Mouse (Mus musculus) embryonic facial prominence, embryonic 10.5 days (tissue): ENCODE data around the gene Chek2. TPM values are rescaled to one million over a fixed set of nuclear protein-coding genes. Genes with fewer than 3 reads are reported as not detected.
"Not testable (repeated sequence)": the region's sequence is repeated elsewhere in the genome, so short reads cannot be mapped to it uniquely, and the experiment has no call there.

Experiments
- DNase-seq: peaks from one replicate; pipeline ENCODE4 v3.0.0-alpha.2; 2017; ENCODE audit warnings: low spot score
- H3K27ac ChIP-seq: fragments of 300-500 bp; sonication (generic); replicated peaks from 2 replicates; pipeline ENCODE4 v1.5.1; 2016; ENCODE audit warnings: mild to moderate bottlenecking
- H3K27me3 ChIP-seq: fragments of 300-500 bp; sonication (generic); replicated peaks from 2 replicates; pipeline ENCODE4 v1.6.1; 2016; ENCODE audit warnings: low read depth, mild to moderate bottlenecking; ENCODE audit not compliant: poor library complexity, severe bottlenecking
- H3K36me3 ChIP-seq: fragments of 300-500 bp; sonication (generic); replicated peaks from 2 replicates; pipeline ENCODE4 v1.6.1; 2016; ENCODE audit warnings: mild to moderate bottlenecking, moderate library complexity
- H3K4me1 ChIP-seq: fragments of 300-500 bp; sonication (generic); 2 replicates; pipeline ENCODE4 v1.6.1; 2016
- H3K4me3 ChIP-seq: fragments of 300-500 bp; sonication (generic); 2 replicates; pipeline ENCODE4 v1.5.1; 2016; ENCODE audit warnings: mild to moderate bottlenecking, moderate library complexity
- H3K9me3 ChIP-seq: fragments of 300-500 bp; sonication (generic); 2 replicates; pipeline ENCODE4 v1.6.1; 2016; ENCODE audit warnings: mild to moderate bottlenecking
- WGBS: fragments of 180-500 bp; shearing (Covaris S2); methylation state at CpG from one replicate; pipeline ENCODE4 v1.1.7; 2016; 5-methylcytosine and 5-hydroxymethylcytosine counted together
- polyA plus RNA-seq: library from polyadenylated mRNA; unstranded; fragments of >200 nt; fragmentation: Nextera tagmentation; extraction: Ambion mirVana; gene quantifications from 2 replicates; pipeline ENCODE4 v1.2.1, GENCODE M21; 2016

Chek2 gene
- polyA plus RNA-seq, 1 experiment from 2014 or later = 40.4 TPM

DNA sequence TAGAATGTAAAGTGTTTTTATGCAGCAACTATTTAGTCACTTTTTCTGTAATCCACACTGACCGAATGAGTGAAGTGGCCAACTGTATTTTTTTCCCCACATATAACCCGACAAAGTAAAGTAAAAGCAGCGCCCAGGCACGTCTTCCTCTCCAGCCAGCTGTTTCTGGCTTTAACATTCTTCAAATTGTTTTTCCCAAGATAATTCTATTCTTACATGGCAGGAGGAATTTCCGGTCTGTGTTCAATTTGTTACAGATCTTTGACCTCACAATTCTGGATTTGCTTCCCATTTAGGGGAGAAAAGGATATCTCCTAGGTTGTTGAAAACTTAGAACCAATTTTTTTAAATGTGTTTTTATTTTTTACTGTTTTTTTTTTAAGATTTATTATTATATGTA is 17.3 kb downstream of the Chek2 start:
- WGBS = 68% methylated on average over 5 of the region's 5 CpGs
- Histone ChIP-seq H3K36me3 (peaks cover 84% of the 10 kb centered on the region), H3K4me3 (no peak overlapping the region), H3K27me3 (no peaks in the 10 kb centered on the region), H3K27ac (no peak overlapping the region), H3K9me3 (0 out of 2 replicates have a peak, but pooled peaks cover 2% of the 10 kb centered on the region), H3K4me1 (peaks cover 25% of the 10 kb centered on the region)
- no peak for DNase-seq

- 52% methylated on average over 13 of the region's 13 CpGs for WGBS
- H3K36me3 ChIP-seq = peaks cover 89% of the 10 kb centered on the region
- no peaks in the 10 kb centered on the region for H3K9me3 ChIP-seq
- H3K27ac ChIP-seq = peak overlapping the region; percentile 77
- H3K27me3 ChIP-seq = no peaks in the 10 kb centered on the region
- H3K4me3 ChIP-seq = 0 out of 2 replicates have a peak overlapping the region, but pooled peaks have one; percentile 23
- peak; percentile 32 for DNase-seq
- peaks cover 20% of the 10 kb centered on the region for H3K4me1 ChIP-seq
These were observed 19.4 kb downstream of the Chek2 start for GRCm38 (mm10) chr5:110859013-110859650.

GRCm38 (mm10) chr5:110860445-110860844 is 20.7 kb downstream of the Chek2 start:
- Histone ChIP-seq H3K27ac (no peak overlapping the region), H3K4me3 (no peak overlapping the region), H3K36me3 (peaks cover 92% of the 10 kb centered on the region), H3K27me3 (no peaks in the 10 kb centered on the region), H3K4me1 (peaks cover 13% of the 10 kb centered on the region), H3K9me3 (no peaks in the 10 kb centered on the region)
- DNase-seq = no peak
- 87% methylated on average over 5 of the region's 5 CpGs for WGBS

- no peaks in the 10 kb centered on the region for H3K27me3 ChIP-seq
- no peaks in the 10 kb centered on the region for H3K9me3 ChIP-seq
- peaks cover 94% of the 10 kb centered on the region for H3K36me3 ChIP-seq
- DNase-seq = no peak
- H3K4me1 ChIP-seq = 0 out of 2 replicates have a peak, but pooled peaks cover 10% of the 10 kb centered on the region
- 0 out of 2 replicates have a peak overlapping the region, but pooled peaks have one; percentile 24 for H3K27ac ChIP-seq
- WGBS = 87% methylated on average over 4 of the region's 4 CpGs
- H3K4me3 ChIP-seq = no peak overlapping the region
These were observed 28.7 kb downstream of the Chek2 start for GRCm38 (mm10) chr5:110868460-110868859.

DNA sequence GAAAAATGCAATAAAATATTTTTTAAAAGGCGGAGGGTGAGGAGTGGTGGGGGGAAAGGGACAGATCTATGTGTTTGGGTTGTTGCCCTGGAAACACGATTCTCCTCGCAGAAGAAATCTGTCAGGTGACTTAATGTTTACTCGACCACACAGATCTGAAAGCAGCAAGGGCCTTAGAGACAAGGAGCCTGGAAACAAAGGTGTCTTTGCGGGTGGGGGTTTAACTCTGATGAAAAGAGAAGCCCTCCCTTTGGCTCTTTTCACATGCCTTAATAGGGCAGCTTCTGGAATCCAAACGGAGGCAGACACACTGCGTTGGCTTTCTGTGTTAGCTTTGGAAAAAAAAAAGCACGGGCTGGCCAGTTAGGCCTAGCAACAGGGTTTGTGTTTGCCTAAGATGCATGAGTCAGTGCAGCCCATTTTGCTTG is 29.5 kb downstream of the Chek2 start:
- H3K4me3 ChIP-seq = no peak overlapping the region
- H3K4me1 ChIP-seq = 0 out of 2 replicates have a peak, but pooled peaks cover 10% of the 10 kb centered on the region
- WGBS = 62% methylated on average over 8 of the region's 8 CpGs
- H3K27me3 ChIP-seq = no peaks in the 10 kb centered on the region
- H3K27ac ChIP-seq = no peak overlapping the region
- H3K9me3 ChIP-seq = no peaks in the 10 kb centered on the region
- peaks cover 94% of the 10 kb centered on the region for H3K36me3 ChIP-seq
- DNase-seq = no peak

DNA sequence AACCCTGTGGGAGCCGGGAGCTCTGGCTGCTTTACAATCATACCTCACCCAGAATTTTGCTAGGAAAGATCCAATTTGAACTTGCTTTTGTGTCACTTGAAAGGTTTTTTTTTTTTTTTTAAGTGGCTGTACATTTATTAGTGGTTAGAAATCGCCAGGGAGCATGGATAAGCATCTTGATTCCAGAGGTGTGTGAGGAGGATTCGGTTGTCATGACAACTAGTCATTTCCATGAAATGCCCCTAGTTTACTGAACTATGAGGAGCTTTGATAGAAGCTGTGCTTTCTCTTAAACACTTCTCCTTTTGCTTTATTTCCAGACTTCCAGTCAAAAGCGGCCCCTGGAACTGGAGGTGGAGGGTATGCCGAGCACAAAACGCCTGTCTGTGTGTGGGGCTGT is 33.4 kb downstream of the Chek2 start:
- H3K27ac ChIP-seq = no peak overlapping the region
- no peaks in the 10 kb centered on the region for H3K9me3 ChIP-seq
- peaks cover 75% of the 10 kb centered on the region for H3K36me3 ChIP-seq
- no peak for DNase-seq
- H3K27me3 ChIP-seq = no peaks in the 10 kb centered on the region
- 91% methylated on average over 6 of the region's 6 CpGs for WGBS
- H3K4me1 ChIP-seq = peaks cover 15% of the 10 kb centered on the region; the same call in 1 of the 2 replicates
- H3K4me3 ChIP-seq = no peak overlapping the region

- peaks cover 62% of the 10 kb centered on the region for H3K36me3 ChIP-seq
- no peak overlapping the region for H3K27ac ChIP-seq
These were observed 34.9 kb downstream of the Chek2 start for GRCm38 (mm10) chr5:110874711-110875110.

DNA sequence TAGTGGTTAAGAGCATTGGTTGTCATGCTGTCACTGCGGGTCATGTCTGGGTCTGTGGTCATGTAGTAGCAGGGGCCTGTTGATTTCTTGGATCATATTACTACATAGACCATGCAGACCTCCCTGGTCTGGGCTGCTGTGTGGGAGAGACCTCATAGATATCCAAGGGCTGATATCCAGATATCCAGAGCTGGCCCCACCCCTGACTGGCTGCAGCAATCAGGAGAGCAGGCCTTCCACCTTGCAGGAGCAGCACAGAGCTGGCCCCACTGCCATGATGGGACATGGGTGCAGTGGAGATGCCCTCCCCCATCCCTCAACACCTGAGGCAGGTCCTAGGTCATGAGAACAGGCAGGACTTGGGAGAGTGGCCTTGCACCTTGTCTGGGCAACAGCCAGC is 35.5 kb downstream of the Chek2 start:
- H3K4me1 ChIP-seq = peaks cover 18% of the 10 kb centered on the region
- H3K27ac ChIP-seq = no peak overlapping the region; the same call in 1 of the 2 replicates
- no peaks in the 10 kb centered on the region for H3K27me3 ChIP-seq
- WGBS = 87% methylated on average over 1 of the region's 1 CpGs
- no peak for DNase-seq
- H3K4me3 ChIP-seq = no peak overlapping the region
- peaks cover 56% of the 10 kb centered on the region for H3K36me3 ChIP-seq
- no peaks in the 10 kb centered on the region for H3K9me3 ChIP-seq

More at GRCm38 (mm10) chr5:110874711-110875110, 34.9 kb downstream of the Chek2 start:
- H3K9me3 ChIP-seq = no peaks in the 10 kb centered on the region
- H3K4me1 ChIP-seq = peaks cover 14% of the 10 kb centered on the region
- peak; percentile 33 for DNase-seq
- H3K27me3 ChIP-seq = no peaks in the 10 kb centered on the region
- no peak overlapping the region for H3K4me3 ChIP-seq

- no peak overlapping the region for H3K27ac ChIP-seq
- no peak for DNase-seq
- peaks cover 41% of the 10 kb centered on the region for H3K36me3 ChIP-seq
- no peaks in the 10 kb centered on the region for H3K9me3 ChIP-seq
- H3K4me3 ChIP-seq = no peak overlapping the region
- no peaks in the 10 kb centered on the region for H3K27me3 ChIP-seq
- peaks cover 25% of the 10 kb centered on the region for H3K4me1 ChIP-seq
- WGBS = 85% methylated on average over 5 of the region's 5 CpGs
These were observed 38.1 kb downstream of the Chek2 start for GRCm38 (mm10) chr5:110877666-110878505.

DNA sequence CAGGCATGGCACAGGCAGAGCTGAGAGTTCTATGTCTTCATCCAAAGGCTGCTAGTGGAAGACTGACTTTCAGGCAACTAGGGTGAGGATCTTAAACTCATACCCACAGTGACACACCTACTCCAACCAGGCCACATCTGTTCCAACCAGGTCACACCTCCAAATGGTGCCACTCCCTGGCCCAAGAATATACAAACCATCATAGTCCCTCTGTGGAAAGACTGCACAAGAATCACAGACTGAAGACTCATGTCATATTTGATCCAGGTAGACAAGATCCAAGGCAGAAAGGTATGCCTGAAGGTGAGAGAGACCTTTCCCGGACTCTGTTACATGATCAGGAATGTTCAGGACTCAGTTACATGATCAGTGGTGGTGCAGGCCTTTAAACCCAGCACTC is 38.7 kb downstream of the Chek2 start:
- Histone ChIP-seq H3K36me3 (peaks cover 41% of the 10 kb centered on the region), H3K4me1 (peaks cover 25% of the 10 kb centered on the region)
- not testable (repeated sequence) for DNase-seq, H3K9me3 ChIP-seq, H3K27ac ChIP-seq, H3K4me3 ChIP-seq, H3K27me3 ChIP-seq
- WGBS = 97% methylated on average over 1 of the region's 1 CpGs

- WGBS = 62% methylated on average over 7 of the region's 7 CpGs
- H3K27me3 ChIP-seq = no peaks in the 10 kb centered on the region
- peaks cover 25% of the 10 kb centered on the region for H3K4me1 ChIP-seq
- peak overlapping the region; percentile 97 for H3K27ac ChIP-seq
- H3K36me3 ChIP-seq = peaks cover 39% of the 10 kb centered on the region
- peak overlapping the region; percentile 91 for H3K4me3 ChIP-seq
- no peaks in the 10 kb centered on the region for H3K9me3 ChIP-seq
- DNase-seq = no peak
These were observed 39.3 kb downstream of the Chek2 start for GRCm38 (mm10) chr5:110879042-110879441.

DNA sequence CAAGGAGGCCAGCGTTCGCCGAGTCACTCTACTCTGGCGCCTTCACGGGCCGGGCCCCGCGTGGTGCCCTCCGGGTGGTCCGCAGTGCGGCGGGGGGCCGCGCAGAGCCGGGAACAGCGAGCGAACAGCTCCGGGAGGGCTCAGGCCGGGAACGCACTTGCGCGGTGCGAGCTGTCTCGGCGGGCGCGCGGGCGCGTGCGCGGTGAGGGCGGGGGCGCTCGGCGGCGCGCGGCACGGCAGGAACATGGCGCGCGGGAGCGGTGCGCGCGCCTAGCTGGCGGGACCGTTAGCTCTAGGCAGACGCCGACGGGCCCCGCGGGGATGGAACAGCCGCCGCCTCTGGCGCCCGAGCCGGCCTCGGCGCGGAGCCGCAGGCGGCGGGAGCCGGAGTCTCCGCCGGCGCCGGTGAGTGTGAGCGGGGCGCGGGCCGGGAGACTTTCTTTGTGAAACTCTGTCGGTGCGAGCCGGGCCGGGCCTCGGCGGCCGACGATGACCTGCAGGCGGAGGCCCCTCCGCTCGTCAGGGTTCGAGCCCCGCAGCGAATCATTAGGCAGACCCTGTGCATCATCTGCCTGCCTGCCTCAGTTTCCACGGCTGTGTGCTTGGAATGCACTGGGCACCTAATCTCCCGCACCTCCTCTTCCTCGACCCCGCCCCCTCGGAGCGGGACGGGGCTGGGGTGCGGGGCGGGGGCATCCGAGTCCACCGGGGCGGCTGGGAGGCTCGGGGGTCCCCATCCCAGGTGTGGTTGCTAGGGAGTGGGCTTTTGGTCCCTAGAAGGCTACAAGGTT is 40.0 kb downstream of the Chek2 start, which contains the start of gene Ttc28:
Gene Ttc28 (plus strand): TSS at position 220 of the 791 bp plus-strand sequence.
- Histone ChIP-seq H3K4me3 (peak within 1 kb of the TSS; percentile 91), H3K27me3 (no peaks in the 10 kb centered on the region), H3K36me3 (peaks cover 43% of the 10 kb centered on the region), H3K4me1 (peaks cover 25% of the 10 kb centered on the region), H3K27ac (peak within 1 kb of the TSS; percentile 97), H3K9me3 (no peaks in the 10 kb centered on the region)
- WGBS = under 1% methylated on average over 99 of the region's 101 CpGs
- DNase-seq = peak; percentile 95
